Mouse (Mus musculus) kidney, embryonic 14.5 days (tissue): ENCODE results near the gene Ofcc1. TPM values are rescaled to one million over a fixed set of nuclear protein-coding genes. Genes with fewer than 3 reads are reported as not detected.

ENCODE experiments used
- ATAC-seq: fragments of 200-750 bp; cut with Nextera tagmentation; 2 replicates; pipeline ENCODE4 v1.8.0; 2017; ENCODE audit warnings: moderate number of reproducible peaks, mild to moderate bottlenecking, moderate TSS enrichment, moderate library complexity; ENCODE audit not compliant: low FRiP score, low TSS enrichment
- H3K27ac ChIP-seq: fragments of 300-500 bp; sonication (generic); 2 replicates; pipeline ENCODE4 v1.5.1; 2014; ENCODE audit warnings: low read depth, mild to moderate bottlenecking, low read length, moderate library complexity, mixed read lengths
- H3K27me3 ChIP-seq: fragments of 300-500 bp; sonication (generic); 2 replicates; pipeline ENCODE4 v1.6.1; 2014; ENCODE audit warnings: mild to moderate bottlenecking, low read length; ENCODE audit not compliant: control insufficient read depth, insufficient read depth
- H3K36me3 ChIP-seq: fragments of 300-500 bp; sonication (generic); 2 replicates; pipeline ENCODE4 v1.6.1; 2014; ENCODE audit warnings: low read length, mixed read lengths; ENCODE audit not compliant: control insufficient read depth, insufficient read depth
- H3K4me1 ChIP-seq: fragments of 300-500 bp; sonication (generic); 2 replicates; pipeline ENCODE4 v1.6.1; 2014; ENCODE audit warnings: low read length, mixed read lengths; ENCODE audit not compliant: control insufficient read depth, insufficient read depth
- H3K4me2 ChIP-seq: fragments of 300-500 bp; sonication (generic); replicated peaks from 2 replicates; pipeline ENCODE4 v1.6.1; 2014; ENCODE audit warnings: low read depth, mild to moderate bottlenecking, low read length
- H3K4me3 ChIP-seq: fragments of 300-500 bp; sonication (generic); 2 replicates; pipeline ENCODE4 v1.5.1; 2014; ENCODE audit warnings: mild to moderate bottlenecking, low read length
- H3K9ac ChIP-seq: fragments of 300-500 bp; sonication (generic); 2 replicates; pipeline ENCODE4 v1.6.1; 2014; ENCODE audit warnings: low read depth, mild to moderate bottlenecking, low read length, moderate library complexity
- H3K9me3 ChIP-seq: fragments of 300-500 bp; sonication (generic); 2 replicates; pipeline ENCODE4 v1.6.1; 2016; ENCODE audit warnings: low read length; ENCODE audit not compliant: control insufficient read depth
- WGBS: fragments of 180-500 bp; shearing (Covaris S2); extraction: QIAGEN DNeasy Blood & Tissue Kit; methylation state at CpG from one replicate; pipeline ENCODE4 v1.1.7; 2014; 5-methylcytosine and 5-hydroxymethylcytosine counted together
- polyA plus RNA-seq: library from polyadenylated mRNA; unstranded; fragments of >200 nt; fragmentation: Nextera tagmentation; extraction: Ambion mirVana; gene quantifications from 2 replicates; pipeline ENCODE4 v1.2.1, GENCODE M21; 2014

Gene Ofcc1
- polyA plus RNA-seq, 1 experiment from 2014 or later = not detected

GRCm38 (mm10) chr13:40285234-40285791, 75.9 kb downstream of the Ofcc1 start:
- Histone ChIP-seq H3K4me2 (no peak overlapping the region), H3K36me3 (no peaks in the 10 kb centered on the region), H3K9me3 (no peaks in the 10 kb centered on the region), H3K9ac (no peak overlapping the region), H3K27ac (no peak overlapping the region), H3K4me3 (no peak overlapping the region), H3K27me3 (no peaks in the 10 kb centered on the region), H3K4me1 (peaks cover 7% of the 10 kb centered on the region; the same call in 1 of the 2 replicates)
- WGBS = 35% methylated on average over 15 of the region's 15 CpGs
- ATAC-seq = peak; percentile 82

DNA sequence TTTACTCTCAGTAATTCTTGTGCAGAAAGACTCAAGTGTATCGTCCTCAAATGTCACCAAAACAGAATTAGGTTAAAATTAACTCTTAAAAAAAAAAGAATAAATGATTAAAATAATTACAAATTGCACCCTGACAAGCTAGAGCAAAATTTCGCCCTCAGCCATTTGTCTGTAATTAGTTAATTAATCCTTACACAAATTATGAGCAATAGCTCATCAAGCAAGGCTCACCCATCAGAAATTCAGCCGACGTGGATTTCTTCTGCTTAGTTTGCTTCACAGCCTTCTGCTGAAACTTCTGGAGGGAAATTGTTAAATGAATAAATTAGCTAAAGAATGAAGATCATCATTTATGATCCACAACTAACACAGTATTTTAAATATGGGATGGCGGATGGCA, 80.6 kb downstream of the Ofcc1 start:
- no peak for ATAC-seq
- Histone ChIP-seq H3K27me3 (no peaks in the 10 kb centered on the region), H3K36me3 (no peaks in the 10 kb centered on the region), H3K27ac (no peak overlapping the region), H3K9ac (no peak overlapping the region), H3K4me1 (peaks cover 3% of the 10 kb centered on the region; the same call in 1 of the 2 replicates), H3K9me3 (no peaks in the 10 kb centered on the region), H3K4me3 (no peak overlapping the region), H3K4me2 (no peak overlapping the region)
- WGBS = 86% methylated on average over 5 of the region's 5 CpGs

GRCm38 (mm10) chr13:40267546-40267945, 93.7 kb downstream of the Ofcc1 start:
- Histone ChIP-seq H3K4me3 (no peak overlapping the region), H3K4me2 (no peak overlapping the region), H3K9ac (no peak overlapping the region), H3K9me3 (no peaks in the 10 kb centered on the region), H3K27ac (no peak overlapping the region), H3K4me1 (no peaks in the 10 kb centered on the region), H3K36me3 (no peaks in the 10 kb centered on the region), H3K27me3 (no peaks in the 10 kb centered on the region)
- WGBS = 47% methylated on average over 9 of the region's 9 CpGs
- 0 out of 2 replicates have a peak, but pooled peaks have one; percentile 53 for ATAC-seq

- H3K9me3 ChIP-seq = no peaks in the 10 kb centered on the region
- H3K36me3 ChIP-seq = no peaks in the 10 kb centered on the region
- no peak overlapping the region for H3K4me3 ChIP-seq
- no peaks in the 10 kb centered on the region for H3K4me1 ChIP-seq
- no peak overlapping the region for H3K9ac ChIP-seq
- peak overlapping the region; percentile 17 for H3K4me2 ChIP-seq
- WGBS = 28% methylated on average over 16 of the region's 16 CpGs
- H3K27me3 ChIP-seq = no peaks in the 10 kb centered on the region
- ATAC-seq = peak; percentile 94
- H3K27ac ChIP-seq = no peak overlapping the region
Measured at GRCm38 (mm10) chr13:40263087-40263807, 98.0 kb downstream of the Ofcc1 start.

GRCm38 (mm10) chr13:40258757-40259156, 102.5 kb downstream of the Ofcc1 start:
- H3K36me3 ChIP-seq = no peaks in the 10 kb centered on the region
- no peak overlapping the region for H3K4me3 ChIP-seq
- H3K9me3 ChIP-seq = no peaks in the 10 kb centered on the region
- H3K27ac ChIP-seq = no peak overlapping the region
- no peaks in the 10 kb centered on the region for H3K4me1 ChIP-seq
- H3K4me2 ChIP-seq = no peak overlapping the region
- WGBS = 79% methylated on average over 5 of the region's 5 CpGs
- no peak overlapping the region for H3K9ac ChIP-seq
- H3K27me3 ChIP-seq = no peaks in the 10 kb centered on the region
- no peak for ATAC-seq

DNA sequence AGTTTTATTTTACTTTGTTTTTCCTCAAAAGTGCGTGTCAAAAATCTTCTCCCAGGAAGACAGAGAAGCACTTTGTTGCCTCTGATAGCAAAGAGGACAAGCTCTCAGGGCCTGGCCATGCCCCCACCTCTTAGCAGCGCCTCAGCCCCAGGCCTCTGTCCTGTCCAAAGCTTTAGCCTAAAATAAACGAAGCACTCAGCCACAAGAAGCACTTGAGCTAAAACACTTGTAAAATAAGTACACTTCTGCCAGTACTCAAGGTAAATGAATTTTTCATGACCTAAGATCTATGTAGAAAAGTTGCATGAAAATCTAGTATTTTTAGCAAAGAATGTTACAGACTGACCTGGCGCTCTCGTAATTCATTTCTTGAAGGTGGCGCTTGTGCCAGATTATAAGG, 117.4 kb downstream of the Ofcc1 start:
- no peak for ATAC-seq
- no peak overlapping the region for H3K4me2 ChIP-seq
- H3K4me1 ChIP-seq = no peaks in the 10 kb centered on the region
- H3K9ac ChIP-seq = no peak overlapping the region
- no peak overlapping the region for H3K4me3 ChIP-seq
- H3K36me3 ChIP-seq = no peaks in the 10 kb centered on the region
- no peak overlapping the region for H3K27ac ChIP-seq
- WGBS = 69% methylated on average over 6 of the region's 6 CpGs
- no peaks in the 10 kb centered on the region for H3K27me3 ChIP-seq
- H3K9me3 ChIP-seq = no peaks in the 10 kb centered on the region

GRCm38 (mm10) chr13:40236356-40236755, 124.9 kb downstream of the Ofcc1 start:
- no peaks in the 10 kb centered on the region for H3K4me1 ChIP-seq
- ATAC-seq = no peak
- WGBS = 73% methylated on average over 3 of the region's 3 CpGs

GRCm38 (mm10) chr13:40208314-40208713, 152.9 kb downstream of the Ofcc1 start:
- no peak for ATAC-seq
- Histone ChIP-seq H3K36me3 (no peaks in the 10 kb centered on the region), H3K27me3 (no peaks in the 10 kb centered on the region), H3K27ac (no peak overlapping the region), H3K9ac (no peak overlapping the region), H3K4me1 (no peaks in the 10 kb centered on the region), H3K9me3 (no peaks in the 10 kb centered on the region), H3K4me2 (no peak overlapping the region), H3K4me3 (no peak overlapping the region)
- 66% methylated on average over 9 of the region's 9 CpGs for WGBS

More at GRCm38 (mm10) chr13:40236356-40236755, 124.9 kb downstream of the Ofcc1 start:
- Histone ChIP-seq H3K27ac (no peak overlapping the region), H3K36me3 (no peaks in the 10 kb centered on the region), H3K4me2 (no peak overlapping the region), H3K4me3 (no peak overlapping the region), H3K27me3 (no peaks in the 10 kb centered on the region), H3K9me3 (no peaks in the 10 kb centered on the region), H3K9ac (no peak overlapping the region)

GRCm38 (mm10) chr13:40181786-40182185, 179.5 kb downstream of the Ofcc1 start:
- ATAC-seq = no peak
- H3K9ac ChIP-seq = no peak overlapping the region
- H3K36me3 ChIP-seq = no peaks in the 10 kb centered on the region
- H3K27ac ChIP-seq = no peak overlapping the region
- no peaks in the 10 kb centered on the region for H3K4me1 ChIP-seq
- H3K4me3 ChIP-seq = no peak overlapping the region
- H3K4me2 ChIP-seq = no peak overlapping the region
- H3K9me3 ChIP-seq = no peaks in the 10 kb centered on the region
- no peaks in the 10 kb centered on the region for H3K27me3 ChIP-seq
- 68% methylated on average over 3 of the region's 3 CpGs for WGBS
